In the genomic region with DNA sequence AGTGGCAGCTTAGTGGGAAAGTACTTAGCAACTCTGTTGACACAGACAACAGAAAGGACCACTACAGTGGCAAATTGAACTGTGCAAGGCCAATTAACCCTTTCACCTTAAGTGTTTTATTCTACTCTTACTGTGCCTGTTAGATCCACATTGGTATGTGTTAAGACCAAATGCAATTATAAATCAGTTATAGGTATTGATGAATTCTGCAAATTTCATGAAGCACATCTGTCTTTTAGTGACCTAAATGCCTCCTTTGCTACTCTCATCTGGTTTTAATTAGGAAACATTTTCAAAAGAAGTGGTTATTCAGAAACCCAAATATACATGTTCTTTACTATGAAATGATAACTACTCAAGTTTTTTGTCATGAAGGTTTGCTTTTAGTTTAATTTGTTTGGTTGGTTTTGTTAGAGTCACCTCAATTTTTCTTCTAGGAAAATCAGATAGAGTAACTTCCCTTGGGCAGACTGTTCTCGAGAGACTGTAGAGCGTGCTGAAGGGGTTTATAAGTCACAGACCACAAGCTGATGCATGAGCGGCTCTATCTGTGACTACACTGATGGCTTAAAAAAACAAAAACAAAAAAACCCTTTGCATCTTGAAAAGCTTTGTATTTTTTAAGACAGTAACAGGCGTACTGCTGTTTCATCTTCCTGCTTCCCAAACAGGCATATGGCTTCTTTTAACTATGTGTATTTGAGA, we compare ENCODE assay signal across 34 mouse cellular contexts. TPM values are rescaled to one million over a fixed set of nuclear protein-coding genes. Genes with fewer than 3 reads are reported as not detected.
A peak's percentile ranks its signal among the peaks of the same experiment; 100 is the strongest.
DNase-seq lines count a peak whose midpoint lies in the region; ATAC-seq and TF ChIP-seq lines count a peak whose summit lies in the region.
"Had no signal": no experiment of that assay in that cellular context is flagged by ENCODE, and none has a peak within 500 bp of the region (broad histone marks: within the 10 kb centered on the region; RNA-seq: fewer than 3 reads in every experiment).

No protein-coding gene starts in this region.

- 75% methylated on average over 4 of the region's 4 CpGs for WGBS in hindbrain, embryonic 14.5 days

- TF ChIP-seq POLR2A in embryonic fibroblast, embryonic 13.5 days (IDR thresholded peaks at IDR 0.05; ENCODE audit: low read depth, low read length) = no peak

- no peak overlapping the region for H3K4me3 ChIP-seq in embryonic fibroblast, embryonic 13.5 days (ENCODE audit: insufficient read depth, low read length)
- H3K4me3 ChIP-seq in hindbrain, embryonic 14.5 days (replicated peaks; ENCODE audit: low read length) = no peak overlapping the region
- H3K4me3 ChIP-seq: embryonic facial prominence, embryonic 13.5 days; forebrain, embryonic 12.5 days; intestine, embryonic 15.5 days; layer of hippocampus, adult 2 months; liver, embryonic 13.5 days had no signal

- peak; percentile 44 for DNase-seq in heart, adult 11 months
- DNase-seq in heart, postnatal 4 days = no peak
- DNase-seq in 416B (ENCODE audit: low read depth) (peak; percentile 53), Patski (ENCODE audit: low read depth, low spot score) (no peak)
- no peak for DNase-seq in retina, embryonic 14.5 days (ENCODE audit: low spot score)
- no peak for DNase-seq in thymus, postnatal 36 days
- DNase-seq in hindbrain, embryonic 14.5 days (ENCODE audit: low spot score) = no peak
- DNase-seq: adrenal gland, postnatal 10 days; cerebellum, adult 11 months; cerebellum, adult 9-10 months; forebrain, postnatal 0 days; gastrocnemius, postnatal 25 days; heart, adult 18-20 months; heart, postnatal 36 days; kidney, adult 2 months; kidney, postnatal 36 days; left cerebral cortex, postnatal 4 days; liver, embryonic 13.5 days; lung, adult 2 months; lung, postnatal 36 days; midbrain, embryonic 14.5 days; right cerebral cortex, postnatal 25 days; spleen, adult 18-20 months; thymus, adult 18-20 months; thymus, postnatal 4 days had no signal

- H3K9ac ChIP-seq in hindbrain, embryonic 14.5 days = no peak overlapping the region
- H3K9ac ChIP-seq: embryonic facial prominence, embryonic 13.5 days; forebrain, embryonic 12.5 days; forebrain, postnatal 0 days; intestine, embryonic 15.5 days; liver, embryonic 13.5 days had no signal

- in situ Hi-C loops in Patski (cut with MboI; ENCODE audit: low pct_unique_long_range_greater_than_20kb) = no loop called here

- H3K4me2 ChIP-seq in hindbrain, embryonic 14.5 days (replicated peaks) = no peak overlapping the region
- H3K4me2 ChIP-seq: embryonic facial prominence, embryonic 13.5 days; forebrain, embryonic 12.5 days; heart, embryonic 11.5 days; intestine, embryonic 15.5 days; liver, embryonic 13.5 days had no signal

- CTCF ChIA-PET in Patski (lab: Charles Lee) = interaction anchor here (0.9 to 2.3 kb wide), 4 partner anchors 9 to 980 kb away, joined by 3 to 7 read pairs (median 4); no protein-coding TSS in a partner anchor

- no peaks in the 10 kb centered on the region for H3K9me3 ChIP-seq in hindbrain, embryonic 14.5 days (ENCODE audit: control insufficient read depth, low read length)
- H3K9me3 ChIP-seq: embryonic facial prominence, embryonic 13.5 days; forebrain, embryonic 12.5 days; intestine, embryonic 15.5 days; liver, embryonic 13.5 days had no signal

- TF ChIP-seq CTCF in Patski (IDR thresholded peaks at IDR 0.05) = no peak
- no peak for TF ChIP-seq CTCF in embryonic fibroblast, embryonic 13.5 days (IDR thresholded peaks at IDR 0.05; ENCODE audit: borderline replicate concordance, insufficient read depth, low read length)

- peak; percentile 67 for ATAC-seq in Patski
- ATAC-seq in hindbrain, embryonic 14.5 days (ENCODE audit: low FRiP score) = no peak
- ATAC-seq: CD4-positive, CD25-positive, alpha-beta regulatory T cell, adult 4 months; forebrain, postnatal 0 days; hindbrain, embryonic 16.5 days; intestine, embryonic 15.5 days had no signal

- no peaks in the 10 kb centered on the region for H3K27me3 ChIP-seq in Patski
- no peaks in the 10 kb centered on the region for H3K27me3 ChIP-seq in hindbrain, embryonic 14.5 days (ENCODE audit: control insufficient read depth, insufficient read depth, low read length)
- H3K27me3 ChIP-seq: embryonic facial prominence, embryonic 13.5 days; forebrain, embryonic 12.5 days; intestine, embryonic 15.5 days; liver, embryonic 13.5 days had no signal

- H3K4me1 ChIP-seq in embryonic fibroblast, embryonic 13.5 days (ENCODE audit: control insufficient read depth, insufficient read depth, low read length) = peaks cover 10% of the 10 kb centered on the region
- H3K4me1 ChIP-seq in hindbrain, embryonic 14.5 days (replicated peaks; ENCODE audit: control insufficient read depth, insufficient read depth, low read length) = no peaks in the 10 kb centered on the region
- H3K4me1 ChIP-seq: forebrain, embryonic 12.5 days had no signal

- H3K27ac ChIP-seq in embryonic fibroblast, embryonic 13.5 days (ENCODE audit: insufficient read depth, low read length) = peak overlapping the region; percentile 47
- no peak overlapping the region for H3K27ac ChIP-seq in hindbrain, embryonic 14.5 days
- H3K27ac ChIP-seq: embryonic facial prominence, embryonic 13.5 days; forebrain, embryonic 12.5 days; intestine, embryonic 15.5 days; layer of hippocampus, adult 2 months; liver, embryonic 13.5 days; stomach, postnatal 0 days had no signal

- no peaks in the 10 kb centered on the region for H3K36me3 ChIP-seq in hindbrain, embryonic 14.5 days (replicated peaks; ENCODE audit: control insufficient read depth, insufficient read depth)
- H3K36me3 ChIP-seq: embryonic facial prominence, embryonic 13.5 days; intestine, embryonic 15.5 days; liver, embryonic 13.5 days had no signal

- POLR2A ChIA-PET in Patski (lab: Charles Lee) = interaction anchor here (0.5 kb wide), 1 partner anchor 221 kb away, joined by 3 read pairs; no protein-coding TSS in a partner anchor

RNA-seq across cellular contexts. Expression of gene Dnajc1, which starts 21.7 kb away (rescaled TPM):
- 10 to 100 TPM; 15.7 to 16.1 TPM for total RNA-seq in heart, postnatal 4 days (2021)
- polyA plus RNA-seq in Patski (2021) = 30.5 TPM
- polyA plus RNA-seq in embryonic fibroblast, embryonic 13.5 days (2011; ENCODE audit: insufficient read length, low read depth, missing spikeins) = 44.4 and 47.0 TPM in 2 replicates
- polyA plus RNA-seq in hindbrain, embryonic 14.5 days (2014; fragmentation: Nextera tagmentation; extraction: Ambion mirVana) = 16.8 and 20.9 TPM in 2 replicates

Comparison
In these comparisons a context has a peak if more than half of its experiments do, and no peak if none do; other contexts are left out.
1. DNase-seq: peak in heart, adult 11 months (single experiment) and 416B (single experiment); none in heart, postnatal 4 days (single experiment), Patski (single experiment), retina, embryonic 14.5 days (single experiment), thymus, postnatal 36 days (0 of 2) and hindbrain, embryonic 14.5 days (single experiment).